Mouse (Mus musculus) embryo, embryonic 11.5 days (tissue): ENCODE data around the gene Atp1b2.
"Not testable (repeated sequence)": the region's sequence is repeated elsewhere in the genome, so short reads cannot be mapped to it uniquely, and the experiment has no call there.

Experiments used
- DNase-seq: peaks from one replicate; pipeline ENCODE4 v3.0.0-alpha.2; 2012; ENCODE audit warnings: low read depth, low spot score

Gene Atp1b2

DNA sequence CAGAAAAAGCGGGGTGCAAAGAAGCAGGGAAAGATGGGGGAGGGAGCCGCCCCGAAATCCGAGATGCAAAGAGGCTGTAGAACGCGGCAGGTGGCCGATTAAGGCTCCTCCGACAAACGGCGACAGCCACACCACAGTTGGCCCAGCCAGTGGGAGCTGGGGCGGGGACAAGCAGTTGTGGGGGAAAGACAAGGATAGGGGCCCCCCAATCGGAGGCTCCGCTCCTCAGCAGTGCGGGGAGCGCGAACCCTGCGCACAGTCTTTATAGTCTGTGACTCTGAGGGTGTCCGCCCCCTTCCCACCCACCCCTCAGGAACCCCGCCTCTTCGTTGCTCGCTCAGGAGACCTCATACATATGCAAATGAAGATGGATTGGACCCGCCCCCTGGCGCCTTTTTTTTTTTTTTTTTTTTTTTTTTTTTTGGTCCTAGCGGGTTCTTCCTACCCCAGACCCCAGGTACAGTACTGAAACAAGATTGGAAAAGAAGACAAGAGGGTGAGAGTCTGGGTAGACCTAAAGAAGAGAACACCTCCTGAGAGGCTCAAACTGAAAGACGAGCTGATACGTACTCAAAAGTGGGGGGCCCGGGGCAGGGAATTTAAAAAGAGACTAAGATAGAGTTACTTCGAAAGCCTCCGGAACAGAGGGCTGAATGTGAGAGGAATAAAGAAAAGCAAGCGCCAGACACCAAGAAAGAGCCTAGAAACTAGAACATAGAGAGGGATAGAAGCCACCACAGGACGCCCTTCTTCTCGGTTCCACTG is at the start of gene Atp1b2:
Gene Atp1b2 (minus strand): TSS at position 217 of the 765 bp plus-strand sequence.
- peak; percentile 66 for DNase-seq

GRCm38 (mm10) chr11:69654760-69655159 is 49.0 kb upstream of the Atp1b2 start:
- DNase-seq = no peak

DNA sequence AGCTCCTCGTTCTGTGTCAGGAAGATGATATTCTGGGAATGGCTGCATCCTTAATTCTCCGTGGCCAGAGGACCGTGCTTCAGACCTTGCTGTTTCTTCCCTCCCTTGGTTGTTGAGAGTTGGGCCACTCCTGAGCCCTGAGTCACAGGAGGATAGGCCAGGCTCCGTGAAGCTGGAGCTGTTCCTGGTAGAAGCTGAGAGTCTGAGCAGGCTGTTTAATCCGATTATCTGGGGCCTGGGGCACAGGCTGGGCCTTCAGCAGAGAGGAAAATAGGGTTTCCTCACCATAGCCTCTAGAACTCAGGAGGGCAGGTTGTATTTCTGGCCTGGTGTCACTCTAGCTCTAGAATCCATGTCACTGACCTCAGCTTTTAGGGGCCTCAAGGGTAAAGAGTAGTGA is 47.7 kb upstream of the Atp1b2 start:
- DNase-seq = no peak

DNA sequence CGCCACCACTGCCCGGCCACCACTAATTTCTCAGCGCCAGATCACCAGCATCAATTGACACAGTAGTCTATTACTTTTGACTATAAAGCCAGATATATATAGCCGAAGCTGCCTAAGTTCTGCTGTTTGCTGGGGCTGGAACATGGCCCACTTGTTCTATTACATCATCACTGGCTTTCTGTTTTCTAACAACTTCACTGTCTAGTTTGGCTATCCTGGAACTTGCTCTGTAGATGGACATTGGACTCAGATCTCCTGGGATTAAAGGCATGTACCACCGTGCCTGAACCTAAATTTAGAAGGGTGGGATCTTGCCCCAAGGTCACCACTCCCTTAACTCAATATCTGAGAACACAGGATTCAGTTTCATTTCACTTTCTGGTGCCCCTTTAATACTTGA is 40.1 kb upstream of the Atp1b2 start:
- DNase-seq = no peak

GRCm38 (mm10) chr11:69635471-69635870 is 29.7 kb upstream of the Atp1b2 start:
- no peak for DNase-seq

GRCm38 (mm10) chr11:69633128-69633866 is 27.6 kb upstream of the Atp1b2 start:
- peak; percentile 29 for DNase-seq

- DNase-seq = peak; percentile 100
These were observed 26.7 kb upstream of the Atp1b2 start, which contains the start of gene Fxr2 for GRCm38 (mm10) chr11:69632284-69633089. Fxr2 (plus strand) TSS chr11:69632990.

DNA sequence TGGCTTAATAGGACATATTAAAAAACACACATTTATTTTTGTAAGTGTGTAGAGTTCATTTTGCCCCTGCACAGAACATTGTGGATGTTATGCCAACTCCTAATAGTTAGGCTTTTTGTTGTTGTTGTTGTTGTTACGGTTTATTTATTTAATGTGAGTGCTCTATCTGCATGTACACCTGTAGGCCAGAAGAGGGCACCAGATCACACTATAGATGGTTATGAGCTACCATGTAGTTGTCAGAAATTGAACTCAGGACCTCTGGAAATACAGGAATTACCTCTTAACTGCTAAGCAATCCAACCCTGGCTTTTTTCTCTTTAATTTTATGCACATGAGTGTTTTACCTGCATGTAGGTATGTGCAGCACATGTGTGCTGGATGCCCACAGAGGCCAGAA is 24.1 kb upstream of the Atp1b2 start:
- DNase-seq = no peak

DNA sequence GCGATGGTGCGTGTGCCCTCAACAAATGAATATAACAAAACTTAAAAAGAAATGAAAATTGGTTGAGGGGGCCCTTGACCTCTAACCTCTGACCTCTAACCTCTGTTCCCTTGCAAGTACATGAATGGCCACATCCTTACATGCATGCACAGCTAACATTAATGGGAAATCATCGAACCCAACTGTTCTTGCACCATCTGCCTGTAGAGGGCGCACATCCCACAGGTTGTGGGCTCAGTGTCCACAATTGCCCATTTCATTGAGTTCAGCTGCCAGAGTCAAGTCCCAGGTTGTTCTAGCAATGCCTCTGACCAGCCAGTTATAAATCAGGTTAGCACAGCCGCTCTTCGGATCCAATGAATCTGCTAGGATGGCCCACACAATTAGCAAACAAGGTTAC is 22.5 kb upstream of the Atp1b2 start:
- DNase-seq = peak; percentile 76

DNA sequence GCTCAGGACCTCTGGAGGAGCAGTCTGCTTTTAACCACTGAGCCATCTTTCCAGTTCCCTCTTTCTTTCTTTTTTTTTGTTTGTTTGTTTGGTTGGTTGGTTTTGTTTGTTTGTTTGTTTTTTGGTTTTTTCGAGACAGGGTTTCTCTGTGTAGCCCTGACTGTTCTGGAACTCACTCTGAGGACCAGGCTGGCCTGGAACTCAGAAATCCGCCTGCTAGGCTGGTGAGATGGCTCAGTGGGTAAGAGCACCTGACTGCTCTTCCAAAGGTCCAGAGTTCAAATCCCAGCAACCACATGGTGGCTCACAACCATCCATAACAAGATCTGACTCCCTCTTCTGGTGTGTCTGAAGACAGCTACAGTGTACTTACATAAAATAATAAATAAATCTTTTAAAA is 18.6 kb upstream of the Atp1b2 start:
- not testable (repeated sequence) for DNase-seq

DNA sequence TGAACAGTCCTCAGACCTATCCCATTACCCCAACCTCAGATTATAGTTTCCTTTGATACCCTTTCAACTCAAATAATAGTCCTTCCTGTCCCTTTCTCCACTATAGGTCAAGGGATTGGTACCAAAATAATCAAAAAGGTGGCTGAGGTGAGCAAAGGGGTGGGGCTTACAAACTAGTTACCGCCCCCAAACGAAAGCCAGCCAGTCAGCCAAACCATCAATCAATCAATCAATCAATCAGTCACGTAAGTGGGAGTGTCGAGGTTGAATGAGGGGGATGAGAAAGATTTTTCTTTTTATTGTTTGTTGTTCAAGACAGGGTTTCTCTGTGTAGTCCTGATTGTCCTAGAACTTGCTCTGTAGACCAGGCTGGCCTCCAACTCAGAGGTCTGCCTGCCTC is 17.3 kb upstream of the Atp1b2 start:
- DNase-seq = no peak

DNA sequence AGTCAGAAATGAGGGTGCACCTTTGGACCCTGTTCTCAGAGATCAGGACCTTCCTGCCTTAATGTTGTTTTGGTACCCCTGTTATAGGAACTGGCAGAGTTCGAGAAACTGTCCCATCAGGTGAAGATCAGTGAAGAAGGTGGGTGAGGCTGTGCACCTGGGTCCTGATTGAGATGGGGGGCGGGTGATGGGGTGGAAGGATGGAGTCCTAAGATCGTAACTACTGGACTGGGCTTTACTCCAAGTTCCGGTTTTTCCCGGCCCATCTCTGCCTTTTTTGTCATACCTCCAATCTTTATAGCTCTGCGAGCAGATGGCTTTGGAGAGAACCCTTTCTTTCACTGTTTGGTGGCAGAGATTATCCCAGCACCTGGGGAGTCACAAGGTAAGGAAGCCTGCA is 16.7 kb upstream of the Atp1b2 start:
- no peak for DNase-seq

DNA sequence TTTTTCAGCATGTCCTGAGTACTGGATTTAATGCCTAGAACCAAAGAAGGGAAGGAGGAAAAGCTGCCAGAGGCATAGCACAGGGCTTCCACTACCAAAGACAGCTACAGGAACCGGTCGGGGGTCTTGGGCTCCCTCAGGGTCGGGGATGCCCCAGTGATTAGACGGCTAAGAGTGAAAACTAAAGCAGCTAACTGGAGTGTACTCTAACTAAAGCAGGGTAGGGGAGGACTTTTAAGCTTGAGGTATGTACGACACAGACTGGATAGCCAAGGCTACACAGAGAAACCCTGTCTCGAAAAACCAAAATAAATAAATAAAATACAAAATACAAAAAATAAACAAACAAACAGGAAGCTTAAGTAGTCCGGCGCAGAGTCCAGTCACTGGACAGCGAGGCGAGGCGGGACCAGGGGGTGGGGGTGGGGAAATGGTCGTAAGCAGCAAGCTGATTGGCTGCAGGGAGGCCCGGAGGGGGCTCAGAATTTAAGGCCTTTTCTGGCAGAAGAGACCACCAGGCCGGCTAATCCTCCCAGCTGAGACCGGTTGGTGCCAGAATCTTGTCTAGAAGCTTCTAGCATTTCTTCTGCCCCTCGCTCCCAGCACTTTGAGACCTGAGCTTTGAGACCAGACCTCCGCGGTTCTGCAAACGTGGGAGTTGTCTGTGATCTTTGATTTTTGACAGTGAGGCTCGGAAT is 16.0 kb upstream of the Atp1b2 start, which contains the start of gene Sat2:
Gene Sat2 (plus strand): TSS at position 454 of the 698 bp plus-strand sequence.
- DNase-seq = peak; percentile 66

- no peak for DNase-seq
These were observed 14.8 kb upstream of the Atp1b2 start for GRCm38 (mm10) chr11:69620394-69621081.

- DNase-seq = no peak
These were observed 12.1 kb upstream of the Atp1b2 start, which contains the start of gene Shbg for GRCm38 (mm10) chr11:69617805-69618204. Shbg (minus strand) TSS chr11:69617905.

DNA sequence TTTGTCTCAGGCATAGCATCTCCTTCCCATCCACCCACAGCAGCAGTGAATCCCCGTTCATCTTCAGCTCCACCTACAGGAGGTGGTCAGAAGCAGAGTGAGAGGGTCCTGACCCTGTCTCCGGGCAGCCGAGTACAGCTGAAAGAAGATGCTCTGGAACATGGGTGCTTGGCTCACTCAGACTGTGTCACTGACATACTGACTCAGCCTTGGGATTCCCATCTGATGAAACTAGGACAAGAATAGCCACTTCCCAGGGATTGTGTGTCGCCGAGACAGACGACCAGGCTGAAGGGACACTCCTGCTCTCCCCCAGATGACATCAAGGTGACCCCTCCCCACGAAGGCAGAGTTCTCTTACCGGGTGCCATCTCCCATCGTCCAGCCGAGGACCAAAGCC is 11.0 kb upstream of the Atp1b2 start:
- DNase-seq = no peak

DNA sequence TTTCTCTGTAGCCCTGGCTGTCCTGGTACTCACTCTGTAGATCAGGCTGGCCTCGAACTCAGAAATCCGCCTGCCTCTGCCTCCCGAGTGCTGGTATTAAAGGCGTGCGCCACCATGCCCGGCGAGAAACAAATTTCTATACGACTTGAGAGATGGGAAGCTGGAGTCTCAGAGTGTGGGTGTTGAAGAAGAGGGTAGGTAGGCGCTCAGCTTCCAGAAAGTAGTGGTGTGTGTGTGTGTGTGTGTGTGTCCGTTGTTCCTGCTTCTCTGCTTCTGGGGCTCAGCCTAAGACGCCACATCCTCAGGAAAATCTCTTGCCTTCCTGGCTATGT is 8.5 kb upstream of the Atp1b2 start:
- not testable (repeated sequence) for DNase-seq

GRCm38 (mm10) chr11:69613553-69614256 is 8.0 kb upstream of the Atp1b2 start:
- peak; percentile 69 for DNase-seq

DNA sequence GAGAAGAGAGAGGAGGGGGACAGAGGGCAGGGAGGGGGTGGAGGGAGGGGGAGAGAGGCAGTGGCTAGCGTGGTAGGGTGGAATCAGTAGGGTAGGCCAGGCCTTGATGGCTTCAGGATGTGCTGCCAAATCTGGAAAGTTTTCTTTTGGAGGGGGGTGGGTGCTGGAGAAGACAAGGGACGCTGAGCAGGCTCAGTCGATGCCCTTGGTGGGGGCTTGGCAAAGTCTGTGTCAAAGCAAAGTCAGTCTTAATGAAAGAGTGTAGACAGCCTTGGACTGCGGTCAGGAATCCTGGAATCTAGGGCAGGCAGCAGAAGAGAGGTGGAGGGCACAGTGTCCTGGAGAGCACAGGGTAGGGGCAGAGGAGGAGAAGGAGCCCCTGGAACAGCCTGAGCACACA is 5.2 kb upstream of the Atp1b2 start:
- DNase-seq = no peak

- no peak for DNase-seq
These were observed 3.7 kb upstream of the Atp1b2 start for GRCm38 (mm10) chr11:69609416-69609815.
